Mouse (Mus musculus) cerebellum, adult 9-11 months (tissue): ENCODE data around the gene Btbd3.

Source experiments
- DNase-seq: peaks from one replicate; pipeline ENCODE4 v3.0.0; 2022

Gene Btbd3

GRCm38 (mm10) chr2:138551516-138551915 is 295.2 kb downstream of the Btbd3 start:
- peak; percentile 77 for DNase-seq

- DNase-seq, result no peak
These were observed 298.9 kb downstream of the Btbd3 start for GRCm38 (mm10) chr2:138555106-138555862.

GRCm38 (mm10) chr2:138585930-138586329 is 329.6 kb downstream of the Btbd3 start:
- no peak for DNase-seq

- DNase-seq, result no peak
These were observed 331.0 kb downstream of the Btbd3 start for GRCm38 (mm10) chr2:138587335-138587734.

DNA sequence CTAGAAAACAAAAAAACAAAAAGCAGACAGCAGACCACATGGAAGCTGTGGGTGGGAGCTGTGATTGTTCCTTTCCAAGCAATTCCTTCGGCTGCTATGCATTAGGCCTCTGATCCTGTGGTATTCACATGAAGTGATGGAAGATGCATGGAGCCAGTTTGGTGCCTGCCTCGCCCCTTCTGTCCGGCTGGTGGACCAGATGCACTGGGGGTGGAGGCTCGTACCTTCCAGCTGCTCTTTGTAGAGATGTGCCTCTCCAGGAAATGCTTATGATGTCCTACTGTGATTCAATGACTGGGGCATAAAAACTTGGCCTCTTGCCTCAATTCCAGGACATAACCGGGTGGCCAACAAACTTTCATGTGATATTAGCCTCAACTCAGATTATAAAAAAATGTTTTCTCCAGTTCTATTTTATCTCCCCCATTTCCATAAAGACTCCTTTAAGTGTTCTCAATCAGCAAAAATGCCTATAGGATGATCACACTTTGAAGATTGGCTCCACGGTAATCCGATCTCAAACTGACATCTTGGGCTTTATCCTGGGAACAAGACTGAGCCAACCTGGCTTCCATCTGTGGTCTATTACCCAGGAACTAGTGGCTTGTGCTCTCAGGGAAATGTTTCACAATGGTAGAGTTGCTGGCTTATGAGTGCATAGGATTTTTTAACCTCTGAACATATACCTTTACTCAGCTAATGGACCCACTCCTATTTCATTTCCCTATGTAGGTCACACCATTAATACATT is 331.6 kb downstream of the Btbd3 start:
- DNase-seq, result peak; percentile 42

GRCm38 (mm10) chr2:138589105-138589504 is 332.7 kb downstream of the Btbd3 start:
- DNase-seq, result peak; percentile 86

GRCm38 (mm10) chr2:138590307-138590706 is 333.9 kb downstream of the Btbd3 start:
- DNase-seq, result no peak

- DNase-seq, result no peak
These were observed 356.0 kb downstream of the Btbd3 start for GRCm38 (mm10) chr2:138612361-138612760.

DNA sequence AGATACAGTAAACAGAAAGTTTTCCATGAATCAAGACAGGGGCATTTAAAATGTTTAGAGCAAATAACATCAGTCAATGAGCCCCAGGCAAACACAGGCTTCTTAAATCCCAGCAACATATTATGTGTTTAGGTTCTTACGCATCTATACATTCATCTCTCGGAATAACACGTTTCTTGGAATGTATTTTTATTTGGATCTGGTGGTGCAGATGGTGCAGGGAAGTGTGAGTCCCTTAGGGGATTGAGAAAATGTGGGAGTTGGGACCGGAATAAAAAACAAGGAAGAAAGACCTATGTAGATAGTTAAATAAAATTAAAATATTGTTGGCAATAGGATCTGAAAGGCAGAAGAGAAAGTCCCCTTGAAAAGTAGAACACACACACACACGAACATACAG is 361.1 kb downstream of the Btbd3 start:
- no peak for DNase-seq
